Mouse (Mus musculus): ENCODE measurements around the gene Gm9837. TPM values are rescaled to one million over a fixed set of nuclear protein-coding genes. Genes with fewer than 3 reads are reported as not detected.

Gene Gm9837
- polyA plus RNA-seq (2014; fragmentation: Illumina TruSeq; extraction: RNeasy Lipid Tissue Mini Kit (QIAGEN cat#74804); ENCODE audit: low read depth, low replicate concordance), result not detected

DNA sequence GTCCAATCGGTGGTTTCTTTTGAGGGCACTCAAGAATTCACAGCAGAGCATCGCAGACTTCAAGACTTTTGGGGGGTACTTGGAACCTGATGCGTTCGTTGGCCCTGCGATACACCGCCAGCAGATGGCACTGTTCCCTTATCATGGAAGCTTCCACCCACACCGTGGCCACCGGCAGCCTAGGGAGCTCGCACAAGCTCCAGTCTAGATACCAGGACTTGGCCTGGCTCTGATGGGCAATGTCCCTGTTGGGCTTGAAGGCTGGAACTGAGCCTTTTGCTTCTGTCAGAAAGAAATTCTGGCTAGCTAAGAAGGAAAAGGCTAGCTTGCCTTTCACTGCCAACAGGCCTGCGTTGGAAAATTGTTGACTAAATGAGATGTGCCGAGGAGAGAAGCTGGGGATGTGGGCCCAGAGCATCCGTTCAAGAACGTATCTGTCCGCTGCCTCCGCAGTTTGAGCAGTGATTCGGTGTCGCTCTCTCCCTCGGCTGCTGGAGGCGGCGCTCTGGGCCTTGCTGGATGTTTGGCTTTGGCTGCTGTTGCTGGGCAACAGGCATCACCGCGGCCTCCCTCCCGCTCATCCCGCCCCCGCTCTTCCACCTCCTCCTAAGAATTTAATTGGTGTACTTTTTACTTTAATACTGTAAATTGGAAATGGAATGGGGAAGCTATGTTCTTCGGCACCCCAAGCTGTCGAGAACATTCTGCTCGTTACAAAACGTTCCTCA, at the start of gene Gm9837:
Gene Gm9837 (minus strand): TSS at position 512 of the 728 bp plus-strand sequence.

DNA sequence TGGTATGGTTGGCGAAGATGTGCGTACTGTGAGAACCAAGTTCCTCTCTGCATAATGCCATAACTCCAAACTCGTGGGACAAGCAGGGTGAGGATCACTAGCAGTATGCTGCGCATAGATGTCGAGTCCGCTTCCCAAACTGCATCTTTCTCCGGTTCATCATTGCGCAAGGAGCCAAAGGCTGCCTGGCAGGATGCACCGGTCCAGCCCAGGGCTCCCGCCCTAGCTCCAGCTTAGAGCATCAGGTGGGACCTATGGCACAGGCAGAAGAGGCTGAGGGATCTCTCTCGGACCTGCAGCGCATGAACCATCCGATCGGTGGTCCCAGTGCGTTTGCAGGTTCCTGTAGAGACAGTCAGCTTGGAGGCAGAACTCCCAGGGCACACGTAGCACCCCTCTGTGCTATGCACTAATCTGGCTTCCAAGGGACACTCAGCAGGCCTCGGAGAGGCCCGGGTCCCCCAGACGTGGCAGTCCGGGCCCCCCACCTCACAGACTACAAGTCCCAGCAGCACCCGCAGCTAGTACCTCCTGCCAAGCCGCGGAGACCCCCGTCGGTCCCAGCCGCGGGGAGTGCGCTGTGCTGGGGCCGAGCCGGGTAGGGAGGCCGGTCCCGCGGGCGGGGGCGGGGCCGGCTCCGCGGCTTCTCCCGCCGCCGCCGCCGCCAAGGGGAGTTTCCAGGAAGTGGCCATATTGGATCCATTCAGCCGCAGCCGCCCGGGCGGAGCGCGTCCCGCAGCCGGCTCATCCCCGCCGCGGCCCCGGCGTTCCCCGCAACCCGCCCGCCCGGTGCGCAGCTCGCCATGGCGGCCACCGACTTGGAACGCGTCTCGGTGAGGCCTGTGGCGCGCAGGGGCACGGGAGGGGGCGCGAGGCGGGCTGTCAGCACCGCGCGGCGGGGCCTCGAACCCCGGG, 49.2 kb upstream of the Gm9837 start, which contains the start of gene Sept8:
Gene Sept8 (plus strand): TSS at position 51 of the 915 bp plus-strand sequence.

DNA sequence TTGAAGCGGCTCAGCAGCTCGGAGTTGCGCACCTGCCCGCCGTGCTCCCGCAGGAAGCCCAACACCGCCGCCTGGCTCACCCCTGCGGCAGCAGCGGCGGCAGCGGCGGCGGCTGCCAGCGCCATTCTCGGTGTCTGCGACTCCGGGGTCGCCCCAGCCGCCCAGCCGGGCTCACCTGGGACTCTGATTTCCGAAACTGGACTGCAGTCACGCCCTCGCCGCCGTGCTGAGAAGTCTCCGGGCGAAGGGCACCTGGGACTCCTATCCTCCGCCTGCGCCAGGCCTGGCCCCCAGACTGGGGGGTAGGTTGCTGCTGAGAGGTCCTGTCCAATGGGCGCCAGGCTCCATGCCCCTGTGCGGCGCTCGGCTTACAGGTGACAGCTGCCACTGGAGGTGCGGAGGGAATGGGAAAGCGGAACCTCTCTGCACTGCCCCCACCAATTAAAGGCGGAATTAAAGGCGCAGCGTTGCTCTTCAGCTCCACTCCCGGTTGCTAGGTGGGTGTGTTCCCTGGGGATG, 9.6 kb upstream of the Gm9837 start, which contains the start of the genes Gm9945 and Sowaha:
Gene Gm9945 (plus strand): TSS at position 384 of the 519 bp plus-strand sequence.
Gene Sowaha (minus strand): TSS at position 492 of the 519 bp plus-strand sequence.

DNA sequence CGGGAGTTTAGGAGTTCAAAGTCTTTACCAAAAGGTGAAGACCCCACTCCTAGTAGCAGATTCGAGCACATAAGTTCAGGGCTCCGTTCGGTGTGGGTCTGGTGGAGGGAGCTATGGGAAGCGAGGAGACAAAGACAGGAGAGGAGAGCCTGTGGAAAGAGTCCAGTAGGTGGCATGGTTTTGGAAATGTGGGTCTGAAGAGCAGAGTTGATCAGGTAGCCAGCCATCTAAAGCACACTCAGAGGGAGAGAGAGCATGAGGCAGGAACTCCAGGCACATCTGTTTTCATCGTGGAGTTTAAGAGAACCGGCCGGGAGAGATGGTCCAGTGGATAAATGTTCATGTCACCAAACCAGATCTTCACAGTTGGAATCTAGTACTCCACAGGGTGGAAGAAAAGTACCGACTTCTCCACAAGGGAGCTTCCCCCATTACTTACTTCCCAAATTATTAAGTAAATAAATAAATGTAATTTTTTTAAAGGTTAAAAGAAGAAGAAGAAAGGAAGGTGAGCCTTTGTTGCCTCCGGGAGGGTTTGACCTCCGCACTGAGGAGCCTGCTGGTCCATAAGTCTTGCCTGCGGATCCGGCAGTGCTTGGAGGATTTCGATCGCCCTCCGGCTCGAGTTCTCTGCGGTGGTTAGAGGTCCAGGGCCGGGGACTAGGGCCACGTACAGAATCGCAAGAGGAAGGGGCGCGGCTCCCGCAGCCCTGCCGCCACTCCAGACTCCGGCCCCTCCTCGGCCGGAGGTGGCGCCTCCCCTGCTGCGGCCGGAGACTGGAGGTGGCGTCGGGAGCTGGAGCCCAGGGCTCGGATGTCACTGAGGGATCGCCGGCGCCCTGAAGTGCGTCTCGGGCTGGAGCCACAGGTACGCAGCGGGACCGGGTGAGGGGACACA, 13.6 kb downstream of the Gm9837 start, which contains the start of the genes Gm10447 and Shroom1:
Gene Gm10447 (minus strand): TSS at position 637 of the 898 bp plus-strand sequence.
Gene Shroom1 (plus strand): TSS at position 732 of the 898 bp plus-strand sequence.

DNA sequence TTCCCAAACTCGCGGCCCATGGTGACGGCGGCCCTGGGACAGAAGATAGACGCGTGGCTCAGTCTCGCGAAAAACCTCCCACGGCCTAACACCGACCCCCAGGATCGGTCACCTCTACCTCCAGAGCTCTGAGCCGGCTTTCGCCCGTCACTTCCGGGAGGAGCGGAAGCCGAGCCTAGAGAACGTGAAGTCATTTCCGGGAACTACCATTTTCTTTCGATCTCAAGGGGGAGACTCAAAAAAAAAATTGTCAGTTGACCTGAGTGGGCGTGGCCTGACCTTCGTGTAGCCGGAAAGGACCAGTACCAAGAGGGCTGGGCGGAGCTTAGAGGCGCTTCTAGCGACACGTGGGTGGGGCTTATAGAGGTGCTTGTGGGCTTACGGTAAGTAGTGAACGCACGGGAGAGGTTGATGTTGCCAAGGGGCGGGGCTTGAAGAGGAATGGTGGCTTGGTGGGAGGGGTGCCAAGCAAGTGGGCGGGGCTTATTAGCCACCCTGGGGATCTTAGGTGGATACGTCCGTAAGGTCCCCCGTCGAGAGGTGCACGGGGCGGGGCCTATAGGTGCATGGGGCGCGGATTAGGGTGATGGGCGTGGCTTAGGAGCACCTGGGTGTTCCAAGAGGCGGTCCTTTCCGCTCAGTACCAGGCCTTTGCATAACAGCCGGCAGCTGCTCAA, 39.5 kb downstream of the Gm9837 start, which contains the start of the genes Uqcrq and Gdf9:
Gene Uqcrq (minus strand): TSS at position 162 of the 677 bp plus-strand sequence.
Gene Gdf9 (plus strand): TSS at position 354 of the 677 bp plus-strand sequence.

DNA sequence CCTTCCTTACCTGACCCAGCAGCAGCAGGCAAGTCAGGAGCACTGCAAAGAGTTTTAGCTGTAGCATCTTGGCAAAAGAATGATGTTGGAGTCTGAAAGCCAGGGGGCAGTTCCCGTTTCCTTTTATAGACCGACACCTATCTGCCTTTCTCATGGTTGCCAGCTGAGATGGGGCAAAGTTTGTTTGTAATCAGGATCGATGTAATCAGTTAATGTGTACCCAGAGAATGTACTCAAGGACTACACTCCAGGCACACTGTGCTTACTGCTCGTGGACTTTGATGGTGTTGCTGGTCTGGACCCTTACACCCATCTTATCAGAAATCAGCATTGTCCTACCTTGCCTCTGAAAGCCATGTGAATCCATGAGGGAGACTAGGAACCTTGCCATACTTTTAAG, 47.2 kb downstream of the Gm9837 start, which contains the start of gene Leap2:
Gene Leap2 (minus strand): TSS at position 135 of the 400 bp plus-strand sequence.

Other genes starting within 250 kb of the Gm9837 start
- gene Hspa4, start 170.0 kb downstream of the Gm9837 start, polyA plus RNA-seq (2014; fragmentation: Illumina TruSeq; extraction: RNeasy Lipid Tissue Mini Kit (QIAGEN cat#74804); ENCODE audit: low read depth, low replicate concordance), result 116 TPM
- gene Zcchc10, start 145.8 kb downstream of the Gm9837 start, polyA plus RNA-seq (2014; fragmentation: Illumina TruSeq; extraction: RNeasy Lipid Tissue Mini Kit (QIAGEN cat#74804); ENCODE audit: low read depth, low replicate concordance), result 10.5 TPM
- 29.2 TPM for gene Aff4, start 119.6 kb downstream of the Gm9837 start, polyA plus RNA-seq (2014; fragmentation: Illumina TruSeq; extraction: RNeasy Lipid Tissue Mini Kit (QIAGEN cat#74804); ENCODE audit: low read depth, low replicate concordance)
- not detected for gene Leap2, start 47.3 kb downstream of the Gm9837 start, polyA plus RNA-seq (2014; fragmentation: Illumina TruSeq; extraction: RNeasy Lipid Tissue Mini Kit (QIAGEN cat#74804); ENCODE audit: low read depth, low replicate concordance)
- 1,517 TPM for gene Uqcrq, start 39.6 kb downstream of the Gm9837 start, polyA plus RNA-seq (2014; fragmentation: Illumina TruSeq; extraction: RNeasy Lipid Tissue Mini Kit (QIAGEN cat#74804); ENCODE audit: low read depth, low replicate concordance)
- gene Gdf9, start 39.5 kb downstream of the Gm9837 start, polyA plus RNA-seq (2014; fragmentation: Illumina TruSeq; extraction: RNeasy Lipid Tissue Mini Kit (QIAGEN cat#74804); ENCODE audit: low read depth, low replicate concordance), result 0.50 TPM
- not detected for gene Gm10447, start 13.4 kb downstream of the Gm9837 start, polyA plus RNA-seq (2014; fragmentation: Illumina TruSeq; extraction: RNeasy Lipid Tissue Mini Kit (QIAGEN cat#74804); ENCODE audit: low read depth, low replicate concordance)
- 0.55 TPM for gene Shroom1, start 13.3 kb downstream of the Gm9837 start, polyA plus RNA-seq (2014; fragmentation: Illumina TruSeq; extraction: RNeasy Lipid Tissue Mini Kit (QIAGEN cat#74804); ENCODE audit: low read depth, low replicate concordance)
- gene Gm9945, start 9.7 kb upstream of the Gm9837 start, polyA plus RNA-seq (2014; fragmentation: Illumina TruSeq; extraction: RNeasy Lipid Tissue Mini Kit (QIAGEN cat#74804); ENCODE audit: low read depth, low replicate concordance), result not detected
- not detected for gene Sowaha, start 9.8 kb upstream of the Gm9837 start, polyA plus RNA-seq (2014; fragmentation: Illumina TruSeq; extraction: RNeasy Lipid Tissue Mini Kit (QIAGEN cat#74804); ENCODE audit: low read depth, low replicate concordance)
- 35.5 TPM for gene Sept8, start 48.8 kb upstream of the Gm9837 start, polyA plus RNA-seq (2014; fragmentation: Illumina TruSeq; extraction: RNeasy Lipid Tissue Mini Kit (QIAGEN cat#74804); ENCODE audit: low read depth, low replicate concordance)
- gene Kif3a, start 96.9 kb upstream of the Gm9837 start, polyA plus RNA-seq (2014; fragmentation: Illumina TruSeq; extraction: RNeasy Lipid Tissue Mini Kit (QIAGEN cat#74804); ENCODE audit: low read depth, low replicate concordance), result 10.6 TPM
- gene Il4, start 148.2 kb upstream of the Gm9837 start, polyA plus RNA-seq (2014; fragmentation: Illumina TruSeq; extraction: RNeasy Lipid Tissue Mini Kit (QIAGEN cat#74804); ENCODE audit: low read depth, low replicate concordance), result not detected
- gene Il13, start 164.2 kb upstream of the Gm9837 start, polyA plus RNA-seq (2014; fragmentation: Illumina TruSeq; extraction: RNeasy Lipid Tissue Mini Kit (QIAGEN cat#74804); ENCODE audit: low read depth, low replicate concordance), result not detected
- 5.3 TPM for gene Rad50, start 236.8 kb upstream of the Gm9837 start, polyA plus RNA-seq (2014; fragmentation: Illumina TruSeq; extraction: RNeasy Lipid Tissue Mini Kit (QIAGEN cat#74804); ENCODE audit: low read depth, low replicate concordance)